Mouse (Mus musculus): Measurements from ENCODE around the gene Rap1gds1.

GRCm38 (mm10) chr3:138993473-138993872 is 81.5 kb downstream of the Rap1gds1 start:
- TF ChIP-seq POLR2A (IDR thresholded peaks at IDR 0.05; ENCODE audit: insufficient read length, low read depth) (no peak), TCF12 (IDR thresholded peaks at IDR 0.05; ENCODE audit: insufficient read depth, poor library complexity, severe bottlenecking) (no peak), MYOD1 (IDR thresholded peaks at IDR 0.05; ENCODE audit: control insufficient read depth in 1 of 3, insufficient read length in 2 of 3, low read depth in 2 of 3) (no peak), USF1 (IDR thresholded peaks at IDR 0.05; ENCODE audit: low read depth) (no peak), POLR2AphosphoS2 (IDR thresholded peaks at IDR 0.05; ENCODE audit: insufficient read length, low read depth) (no peak), CEBPB (IDR thresholded peaks at IDR 0.05; ENCODE audit: insufficient read depth, poor library complexity, severe bottlenecking) (no peak)

Measured in myocyte (in vitro differentiated cells).